Mouse (Mus musculus) gastrocnemius, postnatal 4 days (tissue): Measurements from ENCODE around the gene Atg10. TPM values are rescaled to one million over a fixed set of nuclear protein-coding genes. Genes with fewer than 3 reads are reported as not detected.
A peak's percentile ranks its signal among the peaks of the same experiment; 100 is the strongest.
"Not testable (repeated sequence)": the region's sequence is repeated elsewhere in the genome, so short reads cannot be mapped to it uniquely, and the experiment has no call there.

Experiments used
- DNase-seq, 2 experiments: peaks; one replicate each; pipeline ENCODE4 v3.0.0; 2021 to 2022; ENCODE audit warnings: low spot score in 2 of 2, mixed read lengths in 2 of 2
- total RNA-seq, 2 experiments: library from RNA; stranded (reverse); gene quantifications; 2 replicates each; pipeline ENCODE4 v1.2.3; 2021

Atg10 gene
- total RNA-seq, 2 experiments from 2014 or later = 12.0 to 13.8 TPM

DNA sequence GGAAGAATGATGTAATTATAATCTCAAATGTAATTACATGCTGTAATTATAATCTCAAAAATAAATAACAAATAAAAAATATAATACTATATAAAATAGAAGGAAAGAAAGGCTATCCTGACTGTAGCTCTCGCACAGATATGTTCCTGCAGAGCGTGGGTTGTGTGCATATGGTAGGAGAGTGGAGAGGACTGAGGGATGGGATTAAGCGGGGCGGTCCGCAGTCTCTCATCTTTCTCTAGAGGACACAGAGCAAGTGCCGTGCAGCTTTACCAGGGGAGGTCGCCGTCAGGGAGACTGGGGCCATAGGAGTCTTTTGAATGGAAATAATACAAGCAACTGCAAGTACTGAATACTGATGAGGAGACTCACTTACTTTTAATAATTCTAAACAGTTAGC is 263.2 kb downstream of the Atg10 start:
- DNase-seq = no peak

DNA sequence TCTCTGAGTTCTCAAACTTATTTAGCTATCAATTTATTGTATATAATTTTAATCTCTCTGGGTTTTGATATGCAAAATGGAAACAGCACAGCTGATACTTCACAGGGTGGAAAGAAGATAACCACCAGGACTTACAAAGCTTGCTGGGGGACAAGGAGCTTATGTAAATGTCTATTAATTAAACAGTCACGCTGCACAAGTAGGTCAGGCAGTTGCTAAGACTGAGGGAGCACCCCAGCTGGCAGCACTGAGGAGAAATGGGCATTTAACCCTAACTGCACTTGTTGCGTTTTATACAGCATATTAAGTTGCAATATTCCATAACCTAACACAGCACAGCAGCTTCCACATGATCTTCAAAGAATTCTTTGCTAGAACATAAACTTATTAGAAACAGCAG is 264.9 kb downstream of the Atg10 start:
- DNase-seq = no peak

DNA sequence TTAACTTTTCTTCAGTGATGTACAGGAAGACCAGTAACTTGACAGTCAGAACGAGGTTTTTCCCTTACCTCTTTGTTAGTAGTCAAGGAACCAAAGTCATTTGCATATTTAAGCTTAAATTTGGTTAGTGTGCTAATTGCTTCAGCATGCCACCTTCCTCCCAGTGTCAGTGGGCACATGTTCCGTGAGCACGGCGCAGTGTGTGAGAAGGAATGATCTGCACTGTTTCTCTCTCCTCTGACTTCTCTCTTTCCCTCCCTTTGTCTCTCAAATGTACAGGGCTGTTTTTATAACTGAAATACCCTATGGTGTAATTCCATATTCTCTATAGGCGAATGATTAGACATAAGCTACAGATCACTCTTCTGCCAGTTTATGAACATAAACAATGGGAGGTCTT is 284.2 kb downstream of the Atg10 start:
- no peak for DNase-seq

DNA sequence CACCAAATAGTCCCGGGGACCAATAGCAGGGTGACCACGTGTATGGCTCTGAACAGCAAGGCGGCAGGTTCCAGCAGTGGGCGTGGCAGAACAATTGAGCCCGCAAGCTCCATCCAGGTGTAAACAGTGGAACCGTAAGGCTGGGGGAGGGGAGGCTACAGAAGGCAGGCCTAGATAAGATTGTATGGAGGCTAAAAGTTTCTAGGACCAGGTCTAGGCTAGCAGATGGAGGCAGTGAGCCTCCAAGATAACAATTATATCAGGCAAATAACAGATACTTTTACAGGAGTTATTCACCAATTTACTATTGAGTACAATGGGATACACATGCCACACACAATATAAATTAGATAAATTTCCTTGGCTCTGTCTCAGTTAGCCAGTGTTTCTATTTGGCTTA is 284.6 kb downstream of the Atg10 start:
- no peak for DNase-seq

DNA sequence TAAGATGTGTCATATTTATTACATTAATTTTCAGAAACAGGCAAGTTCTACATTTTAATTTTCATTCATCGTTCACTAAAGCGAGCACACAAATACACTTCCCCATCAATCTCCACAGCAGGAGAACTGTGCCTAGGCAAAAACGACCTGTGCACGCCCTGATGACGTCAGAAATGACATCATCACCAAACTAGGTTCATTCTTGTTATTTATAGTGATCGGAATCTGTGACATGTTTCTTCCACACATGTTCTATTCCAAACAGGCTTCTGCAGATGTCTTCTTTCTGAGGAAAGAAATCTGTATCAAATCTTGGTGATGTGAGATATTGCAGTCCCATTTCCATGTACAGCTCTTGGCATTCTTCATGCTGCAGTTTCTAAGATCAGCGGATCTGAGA is 287.9 kb downstream of the Atg10 start:
- DNase-seq = no peak

DNA sequence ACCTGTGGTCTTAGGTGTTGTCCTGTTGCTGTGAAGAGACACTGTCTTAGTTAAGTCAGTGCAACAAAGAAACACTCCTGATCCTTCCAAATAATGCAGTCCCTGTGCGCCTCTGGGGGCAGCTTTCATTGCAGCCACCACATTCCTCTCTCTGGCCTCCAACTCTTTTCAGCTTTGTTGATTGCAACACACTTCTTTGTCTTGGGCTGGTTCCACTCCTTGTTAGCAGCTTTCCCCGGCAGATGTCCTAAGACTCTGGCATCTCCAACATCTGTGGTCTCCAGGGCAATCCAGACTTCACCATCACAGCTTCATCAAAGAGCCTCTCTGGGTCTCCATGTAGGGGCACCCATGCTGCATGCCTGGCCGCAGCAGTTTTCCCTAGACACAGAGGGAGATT is 290.5 kb downstream of the Atg10 start:
- DNase-seq = no peak

DNA sequence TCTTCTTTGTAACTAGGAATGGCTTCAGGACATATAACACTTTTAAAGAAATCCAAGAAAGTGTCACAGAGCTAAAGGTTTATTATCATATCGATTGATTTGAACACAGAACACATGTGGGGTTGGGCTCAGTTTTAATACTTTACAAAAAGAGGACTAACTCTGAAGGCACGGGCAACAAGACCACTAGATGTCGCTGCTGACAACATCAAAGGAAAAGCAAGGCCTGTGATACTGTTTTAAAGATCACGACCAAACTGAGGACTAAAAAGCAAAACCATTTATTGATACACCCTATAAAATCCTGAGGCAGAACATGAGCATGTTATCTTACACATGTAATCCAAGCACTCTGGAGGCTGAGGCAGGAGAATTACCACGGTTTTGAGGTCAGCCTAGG is 293.9 kb downstream of the Atg10 start:
- peak; percentile 39 to 69 for DNase-seq

DNA sequence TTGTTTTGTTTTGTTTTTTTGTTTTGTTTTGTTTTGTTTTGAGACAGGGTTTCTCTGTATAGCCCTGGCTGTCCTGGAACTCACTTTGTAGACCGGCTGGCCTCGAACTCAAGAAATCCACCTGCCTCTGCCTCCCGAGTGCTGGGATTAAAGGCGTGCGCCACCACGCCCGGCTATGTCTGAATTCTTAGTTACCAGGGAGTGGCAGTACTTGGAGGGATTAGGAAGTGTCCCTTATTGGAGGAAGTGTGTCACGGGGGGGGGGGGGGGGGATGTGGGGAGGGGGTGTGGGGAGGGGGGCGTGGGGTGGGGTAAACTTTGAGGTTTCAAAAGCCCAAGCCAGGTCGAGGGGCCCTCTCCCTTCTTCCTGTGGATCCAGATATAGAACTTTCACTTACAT is 295.5 kb downstream of the Atg10 start:
- DNase-seq = not testable (repeated sequence)

DNA sequence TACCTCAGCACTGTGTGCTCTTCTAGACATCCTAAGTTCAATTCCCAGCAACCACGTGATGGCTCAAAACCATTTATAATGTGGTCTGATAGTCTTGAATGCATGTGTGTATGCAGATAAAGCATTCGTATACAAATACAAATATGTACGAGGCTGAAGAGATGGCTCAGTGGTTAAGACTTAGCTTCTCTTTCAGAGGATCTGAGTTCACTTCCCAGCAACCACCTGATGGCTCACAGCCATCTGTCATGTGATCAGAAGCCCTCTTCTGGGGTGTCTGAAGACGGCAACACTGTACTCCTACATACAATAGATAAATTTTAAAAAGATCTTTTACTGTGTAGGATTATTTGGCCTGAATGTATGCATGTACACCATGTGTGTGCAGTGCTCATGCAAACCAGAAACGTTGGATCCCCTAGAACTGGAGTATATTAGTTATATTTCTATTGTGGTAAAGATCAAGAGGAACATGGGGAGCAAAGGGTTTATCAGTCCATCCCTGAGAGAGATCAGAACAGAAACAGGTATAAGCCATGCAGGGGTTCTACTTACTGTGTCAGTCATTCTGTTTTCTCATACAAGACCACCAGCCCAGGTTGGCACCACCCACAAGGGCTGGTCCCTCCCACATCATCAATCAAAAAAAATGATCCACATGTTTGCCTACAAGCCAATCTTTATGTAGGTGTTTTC is 296.7 kb downstream of the Atg10 start:
- DNase-seq = no peak

DNA sequence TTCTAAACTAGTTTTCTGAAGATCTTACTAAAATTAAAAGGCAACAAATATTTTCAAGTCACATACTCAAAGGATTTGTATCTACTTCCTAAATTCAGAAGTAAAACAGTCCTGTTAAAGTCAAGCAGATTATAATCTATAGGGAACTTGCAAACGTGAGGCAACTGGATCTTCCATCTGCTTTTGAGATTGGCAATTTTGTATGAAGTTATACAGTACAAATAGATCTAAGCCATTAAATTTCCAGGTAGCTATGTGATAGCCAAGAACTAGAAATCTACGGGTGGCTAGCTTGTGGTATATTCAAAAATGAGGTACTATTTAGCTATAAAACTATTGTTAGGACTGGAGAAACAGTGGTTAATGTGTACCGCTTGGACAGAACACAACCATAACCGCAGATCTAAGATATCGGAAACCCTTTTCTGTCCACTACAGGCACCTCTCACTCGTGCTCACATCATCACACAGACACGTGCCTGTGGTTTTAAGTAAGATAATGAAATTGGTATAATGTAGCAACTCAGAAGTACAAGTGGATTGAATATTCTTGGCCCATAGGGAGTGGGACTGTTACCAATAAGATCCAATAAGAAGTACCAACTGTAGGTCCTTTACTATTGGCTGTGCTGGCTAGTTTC is 297.5 kb downstream of the Atg10 start:
- no peak for DNase-seq

DNA sequence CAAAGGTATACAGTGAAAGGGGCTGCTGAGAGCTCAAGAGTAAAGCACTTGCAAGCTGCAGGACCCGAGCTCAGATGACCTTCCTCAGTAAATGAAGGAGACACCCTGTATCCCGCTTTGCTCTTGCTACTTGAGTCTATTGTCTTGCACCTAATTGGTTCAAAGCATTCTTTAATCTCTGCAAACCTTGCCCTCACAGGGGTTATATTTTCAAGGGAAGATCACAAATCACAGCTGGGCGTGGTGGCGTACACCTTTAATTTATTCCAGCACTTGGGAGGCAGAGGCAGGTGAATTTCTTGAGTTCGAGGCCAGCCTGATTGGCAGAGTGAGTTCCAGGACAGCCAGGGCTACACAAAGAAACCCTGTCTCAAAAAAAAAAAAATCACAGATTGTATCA is 298.6 kb downstream of the Atg10 start:
- no peak for DNase-seq

DNA sequence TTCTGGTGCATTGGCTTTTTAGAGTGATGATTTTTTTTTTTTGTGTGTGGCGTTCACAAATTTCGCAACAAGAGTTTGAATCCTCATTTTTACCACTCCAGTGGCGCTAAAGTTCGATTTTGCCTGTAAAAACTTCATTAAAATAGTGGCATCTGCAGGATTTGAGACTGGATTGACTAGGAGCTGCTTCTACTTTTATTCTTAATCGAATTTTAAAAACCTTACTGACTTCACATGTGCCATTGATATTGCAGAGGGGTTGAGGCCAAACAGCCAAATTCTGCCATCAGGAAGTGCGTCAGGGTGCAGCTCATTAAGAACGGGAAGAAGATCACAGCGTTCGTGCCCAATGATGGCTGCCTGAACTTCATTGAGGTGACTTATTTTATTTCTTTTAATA is 299.7 kb downstream of the Atg10 start:
- no peak for DNase-seq

DNA sequence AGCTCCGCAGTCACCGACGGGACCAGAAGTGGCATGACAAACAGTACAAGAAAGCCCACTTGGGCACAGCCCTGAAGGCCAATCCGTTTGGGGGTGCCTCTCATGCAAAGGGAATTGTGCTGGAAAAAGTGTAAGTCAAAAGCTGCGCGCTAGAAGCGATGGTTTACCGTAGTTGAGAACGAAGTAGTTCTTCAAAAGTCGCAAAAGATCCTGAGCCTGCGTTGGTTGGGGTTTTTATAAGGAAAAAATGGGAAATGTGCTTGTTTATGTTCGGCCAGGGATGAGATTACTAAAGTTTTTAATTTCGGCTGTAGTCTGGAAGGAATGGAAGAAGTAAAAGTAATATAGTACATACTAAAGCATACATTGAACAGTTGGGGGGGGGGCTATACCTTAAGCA is 300.2 kb downstream of the Atg10 start:
- DNase-seq = not testable (repeated sequence)

DNA sequence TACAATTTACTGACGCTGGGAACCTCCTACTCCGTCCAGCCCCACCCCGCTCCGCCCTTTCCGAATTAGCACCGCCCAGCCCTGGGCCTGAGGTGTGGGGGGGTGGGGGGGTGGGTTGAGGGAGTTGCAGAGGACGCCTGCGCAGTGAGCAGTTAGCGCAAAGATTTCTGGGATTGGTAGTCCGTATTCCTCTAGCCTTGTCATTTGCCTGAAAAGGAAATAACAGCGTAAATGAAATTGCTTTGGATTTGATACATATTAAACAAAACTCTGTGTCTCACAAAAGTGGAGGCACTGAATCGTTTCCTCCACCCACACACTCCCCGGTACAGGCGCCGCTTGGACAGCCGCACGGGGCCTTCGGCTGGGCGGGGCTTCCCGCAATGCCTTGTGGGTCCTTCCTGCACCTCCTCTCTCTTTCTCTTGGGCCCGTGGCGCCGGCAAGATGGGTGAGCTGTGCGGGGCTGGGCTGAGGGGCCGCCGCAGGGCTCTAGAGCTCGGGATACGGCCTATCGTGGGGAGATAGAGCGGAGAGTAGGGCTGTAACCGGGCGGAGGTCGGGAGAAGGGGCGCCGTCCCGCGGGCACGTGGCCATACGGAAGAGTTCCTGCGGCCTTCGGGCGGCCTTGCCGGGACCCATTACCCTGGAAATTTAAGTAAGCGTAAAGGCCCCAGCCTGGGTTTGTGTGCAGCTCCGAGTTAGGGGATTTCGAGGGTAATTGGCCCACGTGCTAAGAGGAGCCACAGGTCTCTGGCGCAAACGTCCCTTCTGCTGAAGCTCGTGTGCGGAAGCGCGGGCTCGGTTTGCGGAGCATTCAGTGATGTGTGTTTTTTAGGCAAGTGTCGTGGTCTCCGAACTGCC is 300.8 kb downstream of the Atg10 start, which contains the start of gene Rps23:
TSS of gene Rps23 (plus strand) at position 208 of the 862 bp plus-strand sequence.
- peak; percentile 76 to 89 for DNase-seq

DNA sequence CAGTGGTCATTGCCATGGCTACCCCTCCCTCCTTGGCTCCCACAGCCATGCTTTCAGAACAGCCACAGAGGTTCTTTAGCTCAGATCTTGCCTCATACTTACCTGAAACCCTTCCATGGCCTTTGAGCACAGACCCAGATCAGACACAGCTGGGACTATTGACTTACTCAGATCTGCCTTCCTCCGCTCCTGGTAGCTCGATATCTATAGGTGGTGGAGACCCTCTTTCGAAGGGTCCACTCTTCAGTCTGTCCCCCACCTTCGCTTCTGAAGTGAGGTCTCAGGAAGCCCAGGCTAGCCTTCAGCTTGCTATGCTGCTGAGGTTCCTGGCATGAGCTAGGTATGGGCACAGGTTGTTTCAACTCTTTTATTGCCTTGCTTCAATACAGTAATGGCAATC is 309.0 kb downstream of the Atg10 start:
- no peak for DNase-seq

DNA sequence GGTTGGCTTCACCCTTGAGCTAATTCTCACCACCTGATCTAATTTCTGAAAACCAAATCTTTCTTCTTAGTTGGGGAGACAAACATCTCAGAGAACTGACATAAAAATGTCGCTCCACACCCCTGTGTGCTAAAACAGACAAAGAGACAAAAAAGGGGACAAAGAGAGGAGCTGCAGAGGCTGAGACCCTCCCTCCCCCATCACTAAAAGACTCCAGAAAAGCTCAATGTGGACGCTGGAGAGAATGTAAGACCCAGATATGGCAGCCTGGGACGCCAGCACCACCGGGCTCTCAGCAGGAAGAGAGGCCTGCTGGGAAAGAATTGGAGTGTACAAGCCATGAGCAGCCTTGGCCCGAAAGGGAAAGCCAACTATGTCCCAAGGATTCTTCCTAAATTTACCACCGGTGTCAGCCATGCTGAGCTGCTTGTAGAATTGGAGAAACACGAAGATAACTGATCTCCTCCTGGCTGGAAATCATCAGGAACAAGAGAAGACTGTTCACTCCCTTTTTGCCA is 310.0 kb downstream of the Atg10 start:
- DNase-seq = no peak

DNA sequence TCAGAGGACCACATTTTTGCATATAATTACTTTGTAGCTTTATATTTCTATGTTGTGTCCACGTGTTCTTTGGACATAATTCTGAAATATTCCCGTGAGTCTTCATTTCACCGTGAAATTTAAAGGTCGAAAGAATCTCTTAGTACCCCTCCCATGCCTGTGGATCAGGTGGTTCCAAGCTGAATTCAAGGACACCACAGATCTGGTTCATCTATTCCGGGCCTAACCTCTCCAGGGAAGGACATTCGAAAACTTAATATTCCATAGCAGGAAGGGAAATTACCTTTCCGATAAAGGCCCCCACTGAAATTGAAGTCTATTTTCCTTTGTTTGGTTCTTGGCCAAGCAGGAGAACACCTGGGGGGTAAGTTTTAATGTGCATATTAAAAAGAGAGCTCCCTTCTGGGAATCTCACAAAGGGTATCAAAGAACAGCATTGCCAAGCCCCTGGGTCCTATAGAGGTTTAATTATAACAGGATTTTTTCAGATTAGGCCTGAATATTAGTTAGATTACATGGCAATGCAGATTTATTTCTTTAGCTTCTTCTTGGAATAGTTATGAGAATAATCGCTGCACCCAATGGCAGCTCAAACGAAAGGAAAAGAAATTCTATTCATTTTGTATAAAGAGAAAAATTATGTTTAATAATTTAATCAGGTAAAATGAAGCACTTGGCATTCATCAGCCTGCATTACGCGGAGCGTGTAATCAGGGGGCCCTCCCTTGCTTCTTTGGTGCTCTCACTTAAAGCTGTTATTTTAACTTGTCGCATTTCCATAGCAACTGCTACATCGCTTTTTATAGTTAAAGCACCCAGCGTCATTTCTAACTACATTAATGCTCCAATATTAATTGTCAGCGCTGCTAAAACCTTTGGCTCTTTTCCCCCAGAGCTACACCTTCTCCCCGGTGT is 310.8 kb downstream of the Atg10 start:
- DNase-seq = no peak

DNA sequence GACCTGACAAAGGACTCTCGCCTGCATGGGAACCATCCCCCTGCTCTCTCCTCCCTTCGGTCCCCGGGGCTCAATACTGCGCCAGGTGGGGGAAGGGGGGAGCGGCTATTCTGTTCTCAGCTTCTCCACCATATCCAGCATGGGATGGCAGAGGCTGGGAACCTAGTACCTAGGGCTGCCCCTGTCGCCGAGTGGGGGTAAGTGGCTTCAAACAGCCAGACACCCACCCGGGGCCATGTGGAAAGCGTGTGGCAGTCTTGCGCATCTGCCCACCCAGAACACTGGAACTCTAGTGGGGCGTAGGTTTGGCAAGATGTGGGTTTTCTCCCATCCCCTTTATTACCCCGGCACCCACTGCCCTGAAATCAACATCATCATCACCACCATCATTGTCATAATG is 316.4 kb downstream of the Atg10 start:
- DNase-seq = no peak

DNA sequence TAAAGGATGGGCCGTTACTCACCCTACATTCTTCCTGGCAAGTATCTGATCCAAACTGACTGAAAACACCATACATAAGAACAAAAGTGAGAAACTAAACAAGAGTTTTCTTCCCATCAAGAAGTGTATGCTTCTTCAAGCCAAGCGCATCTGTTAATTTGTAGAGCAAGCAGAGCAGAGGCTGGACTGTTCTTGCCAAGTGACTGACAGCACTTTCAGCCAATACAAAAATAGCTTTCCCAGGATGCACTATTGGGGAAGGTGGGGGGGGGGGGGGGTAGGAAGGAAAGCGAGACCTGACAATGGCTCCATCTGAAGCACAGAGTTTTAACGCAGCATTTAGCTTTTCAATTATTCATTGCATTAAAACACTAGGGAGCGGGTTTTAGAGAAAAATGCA is 318.6 kb downstream of the Atg10 start, which contains the start of gene Atp6ap1l:
TSS of gene Atp6ap1l (minus strand) at position 180 of the 400 bp plus-strand sequence.
- DNase-seq = no peak

DNA sequence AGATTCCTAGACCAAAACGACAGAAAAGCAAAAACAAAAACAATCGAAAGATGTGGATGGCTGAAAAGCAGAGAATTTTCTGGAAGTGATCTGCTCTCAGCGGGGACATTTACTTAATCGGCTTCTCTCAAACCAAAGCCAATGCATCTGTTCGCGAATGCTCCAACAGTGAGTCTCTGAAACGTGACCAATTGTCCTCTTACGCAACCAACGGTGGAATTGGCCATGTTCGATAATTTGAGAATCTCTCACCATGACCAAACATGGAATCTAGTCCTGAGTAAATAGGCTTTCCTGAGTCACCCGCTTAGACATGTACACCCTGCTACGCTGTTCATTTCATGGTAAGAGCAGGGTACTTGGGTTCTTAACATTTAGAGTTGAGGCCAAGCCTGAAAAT is 326.9 kb downstream of the Atg10 start:
- DNase-seq = no peak

DNA sequence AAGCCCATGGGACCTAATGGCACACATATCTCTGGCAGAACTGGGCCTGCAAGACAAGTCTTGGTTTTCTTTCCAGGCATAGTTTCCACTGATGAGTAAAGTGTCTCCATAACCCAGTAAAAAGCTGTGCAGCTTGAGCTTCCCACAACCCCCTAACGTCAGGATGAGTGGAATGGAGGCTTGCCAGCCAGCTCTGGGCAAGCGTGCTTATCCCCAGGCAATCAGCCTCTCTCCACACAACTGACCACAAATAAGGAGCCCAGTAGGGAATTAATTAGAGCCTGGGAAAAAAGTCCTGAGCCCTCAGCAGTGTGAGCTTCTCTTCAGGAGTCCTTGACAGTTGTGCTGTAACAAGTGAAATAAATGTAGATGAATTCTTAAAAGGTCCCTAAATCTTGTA is 327.7 kb downstream of the Atg10 start:
- peak in 1 of 2 experiments; percentile 47 for DNase-seq
